Mouse (Mus musculus) lung, embryonic 16.5 days (tissue): ENCODE measurements around the gene Sart3. TPM values are rescaled to one million over a fixed set of nuclear protein-coding genes. Genes with fewer than 3 reads are reported as not detected.
"Not testable (repeated sequence)": the region's sequence is repeated elsewhere in the genome, so short reads cannot be mapped to it uniquely, and the experiment has no call there.

Source experiments
- ATAC-seq: fragments of 200-750 bp; cut with Nextera tagmentation; 2 replicates; pipeline ENCODE4 v1.8.0; 2017; ENCODE audit warnings: low read depth, mild to moderate bottlenecking, moderate library complexity
- H3K27ac ChIP-seq: fragments of 300-500 bp; sonication (generic); 2 replicates; pipeline ENCODE4 v1.5.1; 2014; ENCODE audit warnings: mild to moderate bottlenecking, control low read depth, low read length
- H3K27me3 ChIP-seq: fragments of 300-500 bp; sonication (generic); 2 replicates; pipeline ENCODE4 v1.6.1; 2014; ENCODE audit warnings: low read depth, low read length, mixed read lengths; ENCODE audit not compliant: control insufficient read depth, insufficient read depth
- H3K36me3 ChIP-seq: fragments of 300-500 bp; sonication (generic); 2 replicates; pipeline ENCODE4 v1.6.1; 2014; ENCODE audit warnings: low read length; ENCODE audit not compliant: control insufficient read depth, insufficient read depth
- H3K4me1 ChIP-seq: fragments of 300-500 bp; sonication (generic); replicated peaks from 2 replicates; pipeline ENCODE4 v1.6.1; 2014; ENCODE audit warnings: low read length, mixed read lengths; ENCODE audit not compliant: control insufficient read depth, insufficient read depth
- H3K4me2 ChIP-seq: fragments of 300-500 bp; sonication (generic); 2 replicates; pipeline ENCODE4 v1.6.1; 2014; ENCODE audit warnings: low read depth, low read length, control low read depth
- H3K4me3 ChIP-seq: fragments of 300-500 bp; sonication (generic); 2 replicates; pipeline ENCODE4 v1.5.1; 2014; ENCODE audit warnings: mild to moderate bottlenecking, low read length, control low read depth
- H3K9ac ChIP-seq: fragments of 300-500 bp; sonication (generic); 2 replicates; pipeline ENCODE4 v1.6.1; 2014; ENCODE audit warnings: low read length, control low read depth
- H3K9me3 ChIP-seq: fragments of 300-500 bp; sonication (generic); 2 replicates; pipeline ENCODE4 v1.6.1; 2016; ENCODE audit warnings: low read length; ENCODE audit not compliant: control insufficient read depth
- WGBS: fragments of 180-500 bp; shearing (Covaris S2); extraction: QIAGEN DNeasy Blood & Tissue Kit; methylation state at CpG from one replicate; pipeline ENCODE4 v1.1.7; 2014; 5-methylcytosine and 5-hydroxymethylcytosine counted together
- polyA plus RNA-seq: library from polyadenylated mRNA; unstranded; fragments of >200 nt; fragmentation: Nextera tagmentation; extraction: Ambion mirVana; gene quantifications from 2 replicates; pipeline ENCODE4 v1.2.1, GENCODE M21; 2015

Sart3 gene
- polyA plus RNA-seq, 1 experiment from 2014 or later: 42.5 TPM

DNA sequence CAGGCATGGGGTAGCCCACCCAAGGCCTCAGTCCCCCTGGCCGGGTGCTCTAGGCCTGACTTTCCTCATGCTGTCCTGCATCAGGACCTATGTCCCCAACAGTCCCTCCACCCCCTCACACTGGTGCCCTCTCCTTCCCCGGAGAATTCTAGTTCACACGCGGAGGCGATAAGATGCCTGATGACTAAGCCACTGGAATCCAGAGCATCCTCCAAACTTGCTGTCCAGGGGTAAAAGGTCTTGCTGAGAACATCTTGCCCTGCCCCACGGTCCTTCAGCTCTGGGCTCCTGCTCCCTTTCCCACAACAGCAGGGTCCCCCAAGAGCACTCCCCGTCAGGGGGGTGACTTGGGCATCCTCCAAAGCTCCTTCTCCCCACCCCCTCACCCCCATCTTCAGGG, 10.3 kb upstream of the Sart3 start:
- Histone ChIP-seq H3K4me3 (no peak overlapping the region), H3K27ac (peak overlapping the region; percentile 92), H3K27me3 (no peaks in the 10 kb centered on the region; the same call in 1 of the 2 replicates), H3K9me3 (no peaks in the 10 kb centered on the region), H3K9ac (no peak overlapping the region), H3K4me1 (peaks cover 8% of the 10 kb centered on the region), H3K36me3 (no peaks in the 10 kb centered on the region; the same call in 1 of the 2 replicates), H3K4me2 (no peak overlapping the region)
- WGBS: 80% methylated on average over 7 of the region's 7 CpGs
- ATAC-seq: no peak

- ATAC-seq: no peak
- H3K27me3 ChIP-seq: no peaks in the 10 kb centered on the region; the same call in 1 of the 2 replicates
- H3K9ac ChIP-seq: no peak overlapping the region
- WGBS: 80% methylated on average over 7 of the region's 7 CpGs
- H3K4me3 ChIP-seq: no peak overlapping the region
- no peaks in the 10 kb centered on the region for H3K9me3 ChIP-seq
- peaks cover 8% of the 10 kb centered on the region for H3K4me1 ChIP-seq
- no peak overlapping the region for H3K27ac ChIP-seq
- H3K4me2 ChIP-seq: no peak overlapping the region
- H3K36me3 ChIP-seq: peaks cover 4% of the 10 kb centered on the region; the same call in 1 of the 2 replicates
Observed at GRCm38 (mm10) chr5:113781875-113782274, 9.6 kb upstream of the Sart3 start.

DNA sequence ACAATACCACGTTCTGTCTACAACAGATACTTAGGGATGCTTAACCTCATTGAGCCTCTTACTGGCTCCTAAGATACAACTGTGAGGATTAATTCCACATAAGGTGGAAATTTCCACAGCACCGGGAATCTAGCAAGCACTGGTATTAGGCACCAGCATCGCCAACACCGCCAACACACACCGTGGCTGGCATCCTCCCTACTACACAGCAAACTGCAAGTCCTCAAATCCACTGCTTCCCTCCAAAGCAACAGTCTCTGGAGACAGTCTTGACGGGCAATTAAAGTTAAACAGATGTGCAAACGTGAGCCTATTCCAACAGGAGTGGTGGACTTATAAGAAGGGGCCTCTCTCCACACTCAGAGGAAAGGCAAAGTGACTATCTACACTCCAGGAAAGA, 8.9 kb upstream of the Sart3 start:
- H3K27me3 ChIP-seq: no peaks in the 10 kb centered on the region; the same call in 1 of the 2 replicates
- H3K4me1 ChIP-seq: peaks cover 8% of the 10 kb centered on the region
- H3K4me3 ChIP-seq: no peak overlapping the region
- H3K9me3 ChIP-seq: no peaks in the 10 kb centered on the region
- H3K9ac ChIP-seq: no peak overlapping the region
- H3K27ac ChIP-seq: no peak overlapping the region
- H3K36me3 ChIP-seq: peaks cover 4% of the 10 kb centered on the region; the same call in 1 of the 2 replicates
- WGBS: 77% methylated on average over 7 of the region's 7 CpGs
- no peak overlapping the region for H3K4me2 ChIP-seq
- ATAC-seq: no peak

DNA sequence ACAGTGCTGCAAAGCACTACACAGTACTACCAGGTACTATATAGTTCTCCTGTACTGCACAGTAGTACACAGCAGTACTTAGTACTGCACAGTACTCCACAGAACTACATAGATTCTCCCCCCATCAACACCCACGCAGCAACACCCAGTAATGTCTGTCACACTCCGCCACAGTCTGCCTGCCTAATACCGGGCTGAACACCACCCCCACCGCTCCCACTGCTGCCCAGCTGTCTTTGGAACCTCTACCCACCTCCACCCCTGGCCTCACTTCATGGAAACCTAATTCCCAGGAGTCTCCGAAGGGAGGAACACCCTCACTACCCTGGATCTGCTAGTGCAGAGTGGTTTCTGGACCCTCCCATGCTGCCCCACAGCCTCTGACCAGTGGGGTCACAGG, 8.5 kb upstream of the Sart3 start:
- Histone ChIP-seq H3K4me3 (no peak overlapping the region), H3K9me3 (no peaks in the 10 kb centered on the region), H3K27ac (no peak overlapping the region), H3K4me1 (peaks cover 8% of the 10 kb centered on the region), H3K27me3 (no peaks in the 10 kb centered on the region; the same call in 1 of the 2 replicates), H3K9ac (no peak overlapping the region), H3K4me2 (no peak overlapping the region), H3K36me3 (peaks cover 9% of the 10 kb centered on the region)
- WGBS: 86% methylated on average over 5 of the region's 5 CpGs
- ATAC-seq: no peak

DNA sequence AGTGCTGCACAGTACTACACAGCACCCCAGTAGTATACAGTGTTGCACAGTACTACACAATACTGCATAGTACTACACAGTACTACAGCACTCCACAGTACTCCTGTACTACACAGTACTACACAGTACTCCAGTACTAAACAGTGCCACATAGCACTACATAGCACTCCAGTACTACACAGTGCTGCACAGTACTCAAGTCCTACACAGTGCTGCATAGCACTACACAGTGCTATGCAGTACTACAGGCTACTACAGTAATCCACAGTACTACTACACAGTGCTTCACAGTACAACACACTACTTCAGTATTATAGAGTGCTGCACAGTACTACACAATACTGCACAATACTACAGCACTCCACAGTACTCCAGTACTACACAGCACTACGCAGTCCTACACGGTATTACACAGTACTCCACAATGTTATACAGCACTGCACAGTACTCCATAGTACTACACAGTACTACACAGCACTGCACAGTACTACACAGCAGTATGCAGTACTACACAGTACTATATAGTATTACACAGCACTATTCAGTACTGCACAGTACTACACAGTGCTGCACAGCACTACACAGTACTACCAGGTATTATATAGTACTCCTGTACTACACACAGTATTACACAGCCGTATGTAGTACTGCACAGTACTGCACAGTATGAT, 7.9 kb upstream of the Sart3 start:
- H3K27ac ChIP-seq: no peak overlapping the region
- no peak overlapping the region for H3K4me3 ChIP-seq
- no peak overlapping the region for H3K4me2 ChIP-seq
- H3K27me3 ChIP-seq: no peaks in the 10 kb centered on the region; the same call in 1 of the 2 replicates
- H3K36me3 ChIP-seq: peaks cover 12% of the 10 kb centered on the region
- H3K4me1 ChIP-seq: peaks cover 8% of the 10 kb centered on the region
- no peaks in the 10 kb centered on the region for H3K9me3 ChIP-seq
- H3K9ac ChIP-seq: no peak overlapping the region
- WGBS: 94% methylated on average over 3 of the region's 3 CpGs
- ATAC-seq: no peak

GRCm38 (mm10) chr5:113779569-113779968, 7.3 kb upstream of the Sart3 start:
- 70% methylated on average over 5 of the region's 5 CpGs for WGBS
- Histone ChIP-seq H3K27ac (no peak overlapping the region), H3K4me3 (no peak overlapping the region), H3K4me1 (peaks cover 8% of the 10 kb centered on the region), H3K27me3 (no peaks in the 10 kb centered on the region; the same call in 1 of the 2 replicates), H3K36me3 (peaks cover 17% of the 10 kb centered on the region), H3K9ac (no peak overlapping the region), H3K4me2 (no peak overlapping the region), H3K9me3 (no peaks in the 10 kb centered on the region)
- no peak for ATAC-seq

DNA sequence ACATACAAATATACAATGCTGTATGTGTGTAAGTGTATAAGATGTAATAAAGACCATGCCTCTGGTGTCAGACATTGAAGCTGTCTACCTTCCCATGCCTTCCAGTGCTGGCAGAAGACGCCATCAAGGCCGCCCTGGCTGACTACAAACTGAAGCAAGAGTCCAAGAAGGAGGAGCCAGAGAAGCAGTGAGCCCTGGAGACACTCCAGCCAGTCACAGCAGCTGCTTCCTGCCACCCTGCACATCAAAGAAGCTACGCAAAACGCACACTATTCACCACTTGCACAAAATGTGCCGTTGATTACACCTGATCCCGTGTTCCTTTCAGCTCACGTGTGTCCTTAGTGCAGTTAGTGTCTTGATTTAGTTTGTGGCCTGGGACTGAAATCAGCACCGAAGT, 5.4 kb upstream of the Sart3 start:
- H3K9me3 ChIP-seq, ATAC-seq, H3K4me3 ChIP-seq, H3K9ac ChIP-seq, H3K27me3 ChIP-seq, H3K27ac ChIP-seq, H3K4me1 ChIP-seq, H3K4me2 ChIP-seq: not testable (repeated sequence)
- 80% methylated on average over 8 of the region's 8 CpGs for WGBS
- peaks cover 17% of the 10 kb centered on the region for H3K36me3 ChIP-seq

GRCm38 (mm10) chr5:113776896-113777226, 4.6 kb upstream of the Sart3 start:
- H3K4me2 ChIP-seq: no peak overlapping the region
- ATAC-seq: no peak
- 89% methylated on average over 8 of the region's 8 CpGs for WGBS
- no peaks in the 10 kb centered on the region for H3K27me3 ChIP-seq
- H3K4me3 ChIP-seq: no peak overlapping the region
- peaks cover 7% of the 10 kb centered on the region for H3K4me1 ChIP-seq
- no peak overlapping the region for H3K27ac ChIP-seq
- H3K9me3 ChIP-seq: no peaks in the 10 kb centered on the region
- H3K36me3 ChIP-seq: peaks cover 17% of the 10 kb centered on the region
- H3K9ac ChIP-seq: no peak overlapping the region

DNA sequence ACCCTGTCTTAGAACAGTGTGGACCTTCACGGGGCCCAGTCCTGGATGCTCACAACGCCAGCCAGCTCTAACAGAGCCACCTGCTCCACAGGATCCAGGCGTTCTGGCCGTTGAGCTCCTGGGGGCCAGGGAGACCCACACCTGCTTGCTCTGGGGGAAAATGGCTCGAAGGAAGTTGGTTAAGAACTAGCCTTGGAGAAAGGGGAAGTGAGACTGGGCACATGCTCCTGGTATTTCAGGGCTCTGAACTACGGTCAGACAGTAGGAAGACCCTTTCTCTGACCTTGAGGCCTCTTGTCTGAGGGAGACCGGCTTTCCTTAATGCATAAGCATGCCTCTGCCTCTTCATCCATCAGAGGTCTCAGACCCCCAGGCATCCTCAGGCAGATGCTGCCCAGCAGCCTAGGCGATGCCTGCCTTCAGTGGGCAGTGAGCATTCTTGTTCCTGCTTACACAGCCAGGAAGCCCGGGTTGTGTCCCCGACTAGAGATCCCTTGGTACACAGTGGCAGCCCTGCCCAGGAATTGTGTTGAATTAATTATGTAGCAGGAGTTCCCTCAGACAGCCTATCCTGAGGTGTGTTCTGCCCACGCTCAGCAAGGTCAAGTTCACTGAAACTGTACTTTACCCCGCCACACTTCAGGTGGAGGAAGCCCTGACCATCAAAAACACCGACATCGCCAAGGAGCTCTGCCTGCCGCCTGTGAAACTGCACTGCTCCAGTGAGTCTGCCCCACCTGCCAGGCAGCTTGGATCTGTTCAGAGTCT, 4.0 kb upstream of the Sart3 start:
- Histone ChIP-seq H3K36me3 (peaks cover 17% of the 10 kb centered on the region), H3K27me3 (no peaks in the 10 kb centered on the region), H3K9me3 (no peaks in the 10 kb centered on the region), H3K9ac (no peak overlapping the region), H3K4me1 (peaks cover 7% of the 10 kb centered on the region), H3K27ac (no peak overlapping the region), H3K4me2 (no peak overlapping the region), H3K4me3 (no peak overlapping the region)
- ATAC-seq: no peak
- 87% methylated on average over 15 of the region's 15 CpGs for WGBS
